Mouse (Mus musculus) inflammation-experienced regulatory T-cells, adult 6 months (primary cell): ENCODE results near the gene Olfr686. TPM values are rescaled to one million over a fixed set of nuclear protein-coding genes. Genes with fewer than 3 reads are reported as not detected.

Source experiments
- ATAC-seq: one replicate; pipeline ENCODE4 v1.8.0; 2017
- polyA plus RNA-seq, 3 experiments: library from polyadenylated mRNA; unstranded; fragments of 100-300 nt; shearing (Covaris generic); gene quantifications; one replicate each; pipeline ENCODE4 v1.2.1; 2017

The Olfr686 gene
- not detected for polyA plus RNA-seq

- no peak for ATAC-seq
Observed at GRCm38 (mm10) chr7:105207385-105207784, at the start of gene Olfr686. Gene Olfr686, minus strand, starts transcription at chr7:105207485.

- no peak for ATAC-seq
Observed at GRCm38 (mm10) chr7:105256656-105257055, 49.4 kb upstream of the Olfr686 start.

- ATAC-seq, result no peak
Observed at GRCm38 (mm10) chr7:105248197-105248596, 40.9 kb upstream of the Olfr686 start.

- no peak for ATAC-seq
Observed at GRCm38 (mm10) chr7:105247671-105248070, 40.4 kb upstream of the Olfr686 start.

- ATAC-seq, result no peak
Observed at GRCm38 (mm10) chr7:105229386-105229785, 22.1 kb upstream of the Olfr686 start.

- no peak for ATAC-seq
Observed at GRCm38 (mm10) chr7:105228138-105228537, 20.9 kb upstream of the Olfr686 start.

GRCm38 (mm10) chr7:105226703-105227102 is 19.4 kb upstream of the Olfr686 start:
- ATAC-seq, result no peak

- no peak for ATAC-seq
Observed at GRCm38 (mm10) chr7:105226072-105226471, 18.8 kb upstream of the Olfr686 start.

GRCm38 (mm10) chr7:105218281-105218680 is 11.0 kb upstream of the Olfr686 start:
- ATAC-seq, result no peak

- no peak for ATAC-seq
Observed at GRCm38 (mm10) chr7:105214761-105215160, 7.5 kb upstream of the Olfr686 start.

GRCm38 (mm10) chr7:105185912-105186311 is 21.4 kb downstream of the Olfr686 start, which contains the start of gene Olfr685:
Gene Olfr685, minus strand, starts transcription at chr7:105186012.
- no peak for ATAC-seq

GRCm38 (mm10) chr7:105170773-105171172 is 36.5 kb downstream of the Olfr686 start:
- ATAC-seq, result no peak

- no peak for ATAC-seq
Observed at GRCm38 (mm10) chr7:105163553-105163952, 43.7 kb downstream of the Olfr686 start, which contains the start of gene Olfr684. Gene Olfr684, minus strand, starts transcription at chr7:105163653.

Other genes with a start within 250 kb of the Olfr686 start
- not detected for gene Olfr670, start 244.9 kb downstream of the Olfr686 start, polyA plus RNA-seq
- not detected for gene Olfr671, start 228.4 kb downstream of the Olfr686 start, polyA plus RNA-seq
- not detected for gene Olfr672, start 205.5 kb downstream of the Olfr686 start, polyA plus RNA-seq
- under 1 TPM in 1 of 3 experiments, not detected in 2; 0.16 TPM for gene Olfr675, start 179.0 kb downstream of the Olfr686 start, polyA plus RNA-seq
- gene Olfr676, start 174.8 kb downstream of the Olfr686 start, polyA plus RNA-seq, result not detected
- gene Olfr677, start 156.1 kb downstream of the Olfr686 start, polyA plus RNA-seq, result not detected
- gene Olfr678, start 143.0 kb downstream of the Olfr686 start, polyA plus RNA-seq, result not detected
- gene Olfr679, start 126.3 kb downstream of the Olfr686 start, polyA plus RNA-seq, result not detected
- not detected for gene Olfr680-ps1, start 114.7 kb downstream of the Olfr686 start, polyA plus RNA-seq
- gene Olfr681, start 90.6 kb downstream of the Olfr686 start, polyA plus RNA-seq, result not detected
- gene Olfr683, start 60.5 kb downstream of the Olfr686 start, polyA plus RNA-seq, result not detected
- under 1 TPM in 1 of 3 experiments, not detected in 2; 0.30 TPM for gene Olfr684, start 43.8 kb downstream of the Olfr686 start, polyA plus RNA-seq
- not detected for gene Olfr685, start 21.5 kb downstream of the Olfr686 start, polyA plus RNA-seq
- not detected for gene Olfr688, start 80.6 kb upstream of the Olfr686 start, polyA plus RNA-seq
- gene Olfr689, start 103.7 kb upstream of the Olfr686 start, polyA plus RNA-seq, result not detected
- not detected for gene Olfr690, start 126.6 kb upstream of the Olfr686 start, polyA plus RNA-seq
- gene Olfr691, start 134.8 kb upstream of the Olfr686 start, polyA plus RNA-seq, result not detected
- gene Olfr692, start 160.7 kb upstream of the Olfr686 start, polyA plus RNA-seq, result not detected
- gene Gm5901, start 167.6 kb upstream of the Olfr686 start, polyA plus RNA-seq, result not detected
- 10 to 100 TPM; 10.5 to 25.3 (median 17.5) TPM for gene Fam160a2, start 192.6 kb upstream of the Olfr686 start, polyA plus RNA-seq
- gene Cnga4, start 197.1 kb upstream of the Olfr686 start, polyA plus RNA-seq, result not detected
- gene Cckbr, start 218.2 kb upstream of the Olfr686 start, polyA plus RNA-seq, result not detected